Mouse (Mus musculus): Measurements from ENCODE around the gene BC051665. TPM values are rescaled to one million over a fixed set of nuclear protein-coding genes. Genes with fewer than 3 reads are reported as not detected.

Gene BC051665
- polyA plus RNA-seq (2015; fragmentation: Nextera tagmentation; extraction: Ambion mirVana) = not detected in 2 replicates

GRCm38 (mm10) chr13:60786264-60786663, at the start of gene BC051665:
Gene BC051665 (minus strand): TSS chr13:60786364.

GRCm38 (mm10) chr13:60802749-60803148, 16.6 kb upstream of the BC051665 start, which contains the start of gene Ctsll3:
Gene Ctsll3 (minus strand): TSS chr13:60802849.

Other genes starting within 250 kb of the BC051665 start
- gene Dapk1, start 184.4 kb downstream of the BC051665 start, polyA plus RNA-seq (2015; fragmentation: Nextera tagmentation; extraction: Ambion mirVana) = 20.0 and 22.1 TPM in 2 replicates
- gene Ctsll3, start 16.5 kb upstream of the BC051665 start, polyA plus RNA-seq (2015; fragmentation: Nextera tagmentation; extraction: Ambion mirVana) = not detected in 2 replicates
- gene 4930486L24Rik, start 78.1 kb upstream of the BC051665 start, polyA plus RNA-seq (2015; fragmentation: Nextera tagmentation; extraction: Ambion mirVana) = not detected in 2 replicates
- gene Gm49392, start 110.5 kb upstream of the BC051665 start, polyA plus RNA-seq (2015; fragmentation: Nextera tagmentation; extraction: Ambion mirVana) = 0.28 and 0.37 TPM in 2 replicates
- 2.3 and 3.4 TPM in 2 replicates for gene Ctla2b, start 111.1 kb upstream of the BC051665 start, polyA plus RNA-seq (2015; fragmentation: Nextera tagmentation; extraction: Ambion mirVana)
- gene Tpbpb, start 118.5 kb upstream of the BC051665 start, polyA plus RNA-seq (2015; fragmentation: Nextera tagmentation; extraction: Ambion mirVana) = not detected in 2 replicates
- not detected in 2 replicates for gene Gm49393, start 149.2 kb upstream of the BC051665 start, polyA plus RNA-seq (2015; fragmentation: Nextera tagmentation; extraction: Ambion mirVana)
- gene Gm49391, start 150.2 kb upstream of the BC051665 start, polyA plus RNA-seq (2015; fragmentation: Nextera tagmentation; extraction: Ambion mirVana) = 1.1 and 2.2 TPM in 2 replicates
- 34.1 and 37.4 TPM in 2 replicates for gene Ctla2a, start 150.3 kb upstream of the BC051665 start, polyA plus RNA-seq (2015; fragmentation: Nextera tagmentation; extraction: Ambion mirVana)
- not detected in 2 replicates for gene Tpbpa, start 155.6 kb upstream of the BC051665 start, polyA plus RNA-seq (2015; fragmentation: Nextera tagmentation; extraction: Ambion mirVana)
- gene Ctsj, start 219.6 kb upstream of the BC051665 start, polyA plus RNA-seq (2015; fragmentation: Nextera tagmentation; extraction: Ambion mirVana) = not detected in 2 replicates